Mouse (Mus musculus) Patski (cell line): ENCODE measurements around the gene Col5a3. TPM values are rescaled to one million over a fixed set of nuclear protein-coding genes. Genes with fewer than 3 reads are reported as not detected.

ENCODE experiments used
- ATAC-seq: fragments of 100-300 bp; one replicate; pipeline ENCODE4 v1.8.0; 2021
- CTCF ChIA-PET: fragments of 350-600 bp; sonication (Branson Sonifier 250); formaldehyde crosslinking; loops from one replicate; lab custom pipeline; 2022; ENCODE audit warnings: inconsistent platforms; lab: Charles Lee
- POLR2A ChIA-PET: fragments of 350-600 bp; sonication (Branson Sonifier 250); formaldehyde crosslinking; loops from one replicate; lab custom pipeline; 2022; ENCODE audit warnings: antibody characterized with exemption, inconsistent platforms; lab: Charles Lee
- DNase-seq: peaks from one replicate; pipeline ENCODE4 v3.0.0-alpha.2; 2011; ENCODE audit warnings: low read depth, low spot score
- H3K27me3 ChIP-seq: fragments of 371-371 bp; one replicate; pipeline ENCODE4 v1.5.1; 2021
- CTCF ChIP-seq: fragments of 100-300 bp; IDR thresholded peaks from one replicate; pipeline ENCODE4 v1.5.1; 2021
- in situ Hi-C: fragments of 300-500 bp; cut with MboI; formaldehyde crosslinking; loops from 3 replicates; pipeline ENCODE4 v1.11.1; 2018; ENCODE audit warnings: low pct_unique_long_range_greater_than_20kb, mixed read lengths
- polyA plus RNA-seq: library from polyadenylated mRNA; unstranded; gene quantifications from one replicate; pipeline ENCODE4 v1.2.3, GENCODE M21; 2021

Gene Col5a3
- polyA plus RNA-seq, 1 experiment from 2014 or later: 0.08 TPM

DNA sequence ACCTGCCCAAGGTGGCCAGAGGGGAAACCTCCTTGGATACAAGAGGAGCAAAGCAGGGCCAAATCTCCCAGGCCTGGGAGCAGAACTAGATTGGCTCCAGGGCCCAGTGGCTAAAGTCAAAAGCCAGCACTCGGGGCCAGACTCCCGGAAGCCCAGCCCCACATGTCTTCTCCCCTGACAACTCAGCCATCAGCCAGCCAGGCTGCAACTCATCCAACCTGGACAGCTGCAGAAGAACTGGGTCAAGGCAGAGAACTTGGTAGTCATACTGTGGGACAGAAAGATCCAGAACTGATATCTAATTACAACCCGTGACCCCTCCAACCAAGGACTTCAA, 9.7 kb downstream of the Col5a3 start:
- POLR2A ChIA-PET: no interaction called here
- ATAC-seq: no peak
- in situ Hi-C loops: no loop called here
- no peak for TF ChIP-seq CTCF
- CTCF ChIA-PET: no interaction called here
- DNase-seq: no peak
- H3K27me3 ChIP-seq: no peaks in the 10 kb centered on the region

DNA sequence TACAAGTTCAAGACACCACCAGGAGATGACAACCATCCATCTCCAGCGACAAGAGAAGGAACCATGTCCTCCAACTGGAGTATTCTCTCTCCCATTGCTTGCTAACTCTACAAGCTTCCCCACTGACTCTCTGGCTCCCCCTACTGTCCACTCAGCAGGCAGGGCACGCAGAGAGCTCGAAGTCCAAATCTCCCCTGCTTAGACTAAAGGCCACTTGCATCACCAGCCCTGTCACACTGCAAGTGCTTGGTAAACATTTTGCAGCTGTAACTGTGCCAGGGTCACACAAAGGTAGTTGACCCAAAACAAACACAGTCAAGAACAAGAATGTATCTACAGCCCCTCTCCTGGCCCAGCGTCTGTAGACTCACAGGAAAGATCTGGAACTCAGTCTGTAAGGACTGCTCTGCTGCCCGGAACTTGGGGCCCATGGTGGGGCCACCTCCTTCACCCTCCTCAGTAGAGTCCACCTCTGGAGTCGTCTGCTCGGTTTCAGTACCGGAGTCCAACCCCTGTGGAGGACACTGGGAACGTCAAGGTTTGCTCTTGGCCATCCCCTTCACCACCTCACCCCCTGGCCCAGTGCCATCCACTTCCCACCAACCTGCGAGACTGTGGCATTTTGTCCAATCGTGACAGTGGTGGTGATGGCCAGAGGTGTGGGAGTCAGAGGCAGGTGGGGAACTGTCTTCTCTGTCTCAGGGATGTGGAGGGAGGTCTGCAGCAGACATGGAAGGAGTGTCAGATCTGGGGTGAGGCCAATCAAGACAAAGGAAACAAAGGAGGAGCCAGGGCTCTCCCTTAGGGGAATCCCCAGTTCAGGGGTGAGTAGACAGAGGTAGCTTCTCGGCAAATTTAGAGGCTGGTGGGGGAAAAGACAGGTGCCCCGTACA, 10.4 kb downstream of the Col5a3 start:
- ChIA-PET POLR2A (no interaction called here), CTCF (interaction anchor here (1.1 to 1.5 kb wide), 2 partner anchors 12 to 64 kb away, joined by 4 read pairs; no protein-coding TSS in a partner anchor)
- H3K27me3 ChIP-seq: no peaks in the 10 kb centered on the region
- DNase-seq (no peak), ATAC-seq (no peak)
- in situ Hi-C loops: no loop called here
- TF ChIP-seq CTCF: peak; percentile 87

DNA sequence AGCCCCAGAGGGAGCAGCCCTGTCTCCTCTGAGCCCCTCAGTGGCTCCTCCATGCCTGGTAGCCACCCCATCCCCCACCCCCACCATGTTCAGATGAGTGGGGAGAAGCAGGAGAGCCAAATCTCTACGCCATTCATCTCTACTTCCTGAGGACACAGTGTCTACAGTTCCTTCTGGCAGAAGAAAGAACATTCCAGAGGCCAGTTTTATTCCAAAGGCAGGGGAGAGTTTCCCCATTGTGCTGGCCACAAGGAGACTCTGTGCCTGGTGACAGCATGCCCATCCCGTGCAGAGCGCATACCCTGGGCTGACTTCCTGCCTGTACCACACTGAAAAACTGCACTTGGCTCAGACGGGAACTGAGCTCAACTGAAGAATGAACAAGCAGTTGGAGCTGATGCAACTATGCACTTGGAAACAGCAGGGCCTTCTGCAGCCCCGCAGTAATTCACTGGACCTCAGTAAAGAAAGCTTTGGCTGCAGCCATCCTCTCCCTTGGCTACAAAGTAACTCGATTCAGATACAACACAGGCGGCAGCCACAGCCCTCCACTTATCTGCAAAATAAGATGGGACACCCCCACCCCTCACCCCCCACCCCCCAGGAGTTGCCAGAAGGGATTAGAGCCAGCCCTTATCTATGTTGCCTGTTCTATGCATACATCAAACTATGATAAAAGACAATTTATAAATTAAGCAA, 20.6 kb downstream of the Col5a3 start:
- peak; percentile 45 for ATAC-seq
- no peak for TF ChIP-seq CTCF
- no peaks in the 10 kb centered on the region for H3K27me3 ChIP-seq
- POLR2A ChIA-PET: no interaction called here
- in situ Hi-C loops: no loop called here
- CTCF ChIA-PET: interaction anchor here (1.2 kb wide), 1 partner anchor 51 kb away, joined by 4 read pairs; no protein-coding TSS in a partner anchor
- DNase-seq: peak; percentile 3

DNA sequence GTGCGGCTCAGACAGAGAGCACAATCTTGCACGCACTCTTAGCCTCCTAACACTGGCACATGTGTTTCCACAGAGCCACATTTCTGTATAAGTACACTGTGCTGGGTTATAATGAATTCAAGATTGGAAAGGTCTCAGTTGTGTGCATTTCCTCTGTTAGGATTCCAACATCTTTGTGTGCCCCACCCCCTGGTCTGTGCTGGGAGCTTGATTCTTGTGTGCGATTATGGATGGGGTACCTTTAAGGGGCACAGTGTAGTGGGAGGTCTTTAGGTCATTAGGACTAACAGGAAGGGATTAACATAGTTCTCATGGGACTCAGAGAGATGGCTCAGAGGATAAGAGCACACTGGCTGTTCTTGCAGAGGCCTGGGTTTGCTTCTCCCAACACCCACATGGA, 24.5 kb downstream of the Col5a3 start:
- CTCF ChIA-PET: no interaction called here
- DNase-seq: no peak
- no peak for TF ChIP-seq CTCF
- POLR2A ChIA-PET: no interaction called here
- no peak for ATAC-seq
- H3K27me3 ChIP-seq: no peaks in the 10 kb centered on the region
- in situ Hi-C loops: no loop called here

DNA sequence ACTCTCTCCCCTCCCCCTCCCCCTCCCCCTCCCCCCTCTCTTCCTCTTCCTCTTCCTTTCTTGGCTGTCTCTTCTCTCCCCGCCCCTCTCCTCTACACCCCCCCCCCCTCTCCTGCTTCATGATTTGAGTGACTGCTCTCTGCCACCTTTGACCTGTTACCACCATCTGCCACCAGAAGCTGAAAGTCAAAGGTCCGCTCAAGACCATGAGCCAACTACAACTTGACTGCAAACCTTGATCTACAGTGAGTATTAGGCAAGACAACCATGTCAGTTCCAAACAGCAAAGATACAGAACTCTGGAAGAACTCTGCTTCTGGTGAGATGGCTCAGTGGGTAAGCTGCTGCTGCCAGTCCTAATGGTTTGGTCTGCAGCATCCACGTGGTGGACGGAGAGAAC, 25.2 kb downstream of the Col5a3 start:
- CTCF ChIA-PET: no interaction called here
- DNase-seq (no peak), ATAC-seq (no peak)
- H3K27me3 ChIP-seq: no peaks in the 10 kb centered on the region
- no peak for TF ChIP-seq CTCF
- in situ Hi-C loops: no loop called here
- POLR2A ChIA-PET: no interaction called here

DNA sequence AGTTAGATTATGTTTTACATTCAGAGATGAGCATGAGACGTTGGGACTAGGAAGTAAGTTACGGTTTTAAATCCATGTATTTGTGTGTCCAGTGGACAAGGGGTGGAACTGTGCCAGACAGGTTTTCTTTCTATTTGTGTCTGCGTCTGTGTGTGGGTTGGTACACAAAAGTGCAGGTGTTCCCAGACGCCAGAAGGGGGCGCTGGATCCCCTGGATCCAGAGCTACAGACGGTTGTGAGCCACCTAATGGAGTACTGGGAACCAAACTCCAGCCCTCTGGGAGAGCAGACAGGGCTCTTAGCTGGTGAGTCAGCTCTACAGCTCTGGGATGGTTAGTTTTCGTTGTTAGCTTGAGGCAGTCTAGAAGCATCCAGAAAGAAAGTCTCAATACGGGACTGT, 26.9 kb downstream of the Col5a3 start:
- POLR2A ChIA-PET: no interaction called here
- in situ Hi-C loops: no loop called here

DNA sequence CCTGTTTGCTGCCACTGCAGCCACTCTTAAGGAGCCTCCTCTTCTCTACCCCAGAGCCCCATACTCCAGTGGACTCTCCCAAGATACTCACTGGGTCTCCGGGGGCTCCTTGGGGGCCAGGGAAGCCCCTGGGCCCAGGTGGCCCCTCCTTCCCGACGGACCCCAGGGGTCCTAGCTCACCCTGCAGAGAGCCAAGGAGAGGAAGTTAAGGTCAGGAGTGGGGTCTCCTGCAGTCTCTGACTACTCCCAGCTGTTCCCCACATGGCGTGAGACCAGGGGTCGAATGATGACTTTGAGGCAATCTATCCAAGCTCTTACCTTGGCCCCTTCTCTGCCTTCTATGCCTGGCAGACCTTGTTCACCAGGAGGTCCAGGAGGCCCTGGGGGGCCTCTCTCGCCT, 29.8 kb downstream of the Col5a3 start:
- H3K27me3 ChIP-seq: no peaks in the 10 kb centered on the region
- POLR2A ChIA-PET: no interaction called here
- in situ Hi-C loops: no loop called here
- DNase-seq (no peak), ATAC-seq (no peak)
- TF ChIP-seq CTCF: no peak
- CTCF ChIA-PET: no interaction called here

More for the DNA sequence above, 26.9 kb downstream of the Col5a3 start:
- no peak for TF ChIP-seq CTCF
- CTCF ChIA-PET: interaction anchor here (1.1 kb wide), 1 partner anchor 48 kb away, joined by 3 read pairs; no protein-coding TSS in a partner anchor
- no peak for DNase-seq
- ATAC-seq: no peak
- H3K27me3 ChIP-seq: no peaks in the 10 kb centered on the region

DNA sequence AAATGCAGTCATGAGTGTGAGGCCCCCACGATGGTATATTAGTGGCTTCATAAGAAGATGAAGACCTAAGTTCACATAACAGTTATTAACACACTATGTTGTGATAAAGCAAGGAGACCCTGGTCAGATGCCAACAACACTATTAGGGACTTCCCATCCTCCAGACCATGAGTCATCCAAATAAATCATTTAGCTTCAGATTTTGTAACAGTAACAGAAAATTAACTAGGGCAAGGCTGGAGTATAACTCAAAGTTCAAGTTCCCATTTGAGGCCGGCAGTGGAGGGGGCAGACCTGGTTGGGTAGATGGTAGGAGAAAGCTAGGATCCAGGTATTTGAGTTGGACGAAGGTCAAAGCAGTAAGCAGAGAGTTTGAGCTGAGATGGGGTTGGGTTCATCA, 33.6 kb downstream of the Col5a3 start:
- ATAC-seq: peak; percentile 27
- DNase-seq: no peak
- no peaks in the 10 kb centered on the region for H3K27me3 ChIP-seq
- ChIA-PET CTCF (interaction anchor here (1.6 kb wide), 1 partner anchor 41 kb away, joined by 3 read pairs; no protein-coding TSS in a partner anchor), POLR2A (no interaction called here)
- in situ Hi-C loops: no loop called here
- no peak for TF ChIP-seq CTCF

DNA sequence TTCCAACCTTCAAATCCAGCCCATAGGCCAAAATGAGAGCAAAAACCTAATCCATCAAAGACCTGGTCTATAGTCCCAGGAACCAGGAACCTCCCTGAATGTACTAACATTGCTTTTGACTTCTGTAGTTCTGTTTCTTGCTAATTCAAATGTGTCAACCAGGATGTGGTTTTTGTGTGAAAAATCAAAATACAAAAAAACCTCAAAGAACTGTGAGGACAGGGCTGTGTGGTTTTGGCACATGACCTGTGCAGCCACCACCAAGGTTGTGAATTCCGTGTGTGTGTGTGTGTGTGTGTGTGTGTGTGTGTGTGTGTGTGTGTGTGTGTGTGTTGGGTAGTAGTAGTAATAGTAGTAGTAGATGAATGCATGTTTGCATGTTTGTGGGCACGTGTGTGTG, 49.6 kb downstream of the Col5a3 start:
- no peak for DNase-seq
- TF ChIP-seq CTCF: no peak
- ATAC-seq: no peak
- CTCF ChIA-PET: no interaction called here
- no peaks in the 10 kb centered on the region for H3K27me3 ChIP-seq
- POLR2A ChIA-PET: no interaction called here
- in situ Hi-C loops: no loop called here

DNA sequence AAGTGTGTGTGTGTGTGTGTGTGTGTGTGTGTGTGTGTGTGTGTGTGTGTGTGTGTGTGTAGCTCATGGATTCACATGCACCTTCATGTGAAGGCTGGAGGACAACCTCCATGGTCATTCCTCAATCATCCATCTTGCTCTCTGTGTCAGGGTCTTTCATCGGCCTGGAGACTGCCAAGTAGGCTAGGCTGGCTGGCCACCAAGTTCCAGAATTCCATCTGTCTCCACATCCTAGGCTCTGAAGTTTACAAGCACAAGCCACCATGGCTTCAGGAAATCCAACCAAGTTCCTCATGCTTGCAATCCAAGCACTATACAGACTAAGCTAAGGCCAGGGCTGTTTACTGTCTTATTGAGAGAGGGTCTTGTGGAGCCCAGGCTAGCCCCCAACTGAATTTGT, 51.8 kb downstream of the Col5a3 start:
- no peak for TF ChIP-seq CTCF
- POLR2A ChIA-PET: no interaction called here
- DNase-seq (no peak), ATAC-seq (no peak)
- in situ Hi-C loops: no loop called here
- H3K27me3 ChIP-seq: no peaks in the 10 kb centered on the region
- CTCF ChIA-PET: no interaction called here
